ENCODE assay signal across 8 mouse cellular contexts in genomic region chr14:54426689-54427398, GRCm38 (mm10). TPM values are rescaled to one million over a fixed set of nuclear protein-coding genes. Genes with fewer than 3 reads are reported as not detected.
A peak's percentile ranks its signal among the peaks of the same experiment; 100 is the strongest.
DNase-seq lines count a peak whose midpoint lies in the region; ATAC-seq lines count a peak whose summit lies in the region.

TSS of gene Mrpl52 (plus strand) at chr14:54426909.

- intact Hi-C loops in gastrocnemius, postnatal 14 days (cut with DNase I; ENCODE audit: low total_unique reads) = no loop called here

- peak; percentile 87 for DNase-seq in adipocyte (ENCODE audit: low spot score)
- DNase-seq in embryo, embryonic 10 days (ENCODE audit: low spot score) = peak; percentile 95
- peak; percentile 92 for DNase-seq in gastrocnemius, postnatal 14 days
- DNase-seq in induced T-regulatory cell, adult 2 months (ENCODE audit: low read depth) = peak; percentile 89
- DNase-seq in left cerebral cortex, adult 8-10 months (ENCODE audit: low spot score in 2 of 2) = peak; percentile 86 to 88
- DNase-seq in right cerebral cortex, adult 2 months (ENCODE audit: low spot score in 2 of 2) = peak; percentile 89 to 94
- DNase-seq in urinary bladder, postnatal 10 days (ENCODE audit: low spot score) = peak; percentile 71

- peak; percentile 91 for ATAC-seq in megakaryocyte, adult 5-6 weeks (ENCODE audit: poor library complexity, severe bottlenecking)

RNA-seq across cellular contexts. Expression of gene Mrpl52, which starts in this region (rescaled TPM):
- total RNA-seq in gastrocnemius, postnatal 14 days (2021) = 100 to 1,000 TPM; 107 to 116 TPM
- 100 to 1,000 TPM in 2 of 4 experiments, 10 to 100 TPM in 2; 71.6 to 109 (median 87.4) TPM for total RNA-seq in left cerebral cortex, adult 8-10 months (2022)
- 129 and 145 TPM in 2 replicates for total RNA-seq in megakaryocyte, adult 5-6 weeks (2015)
- 71.4 and 81.6 TPM in 2 replicates for total RNA-seq in megakaryocyte, adult 5-6 weeks (2017)

Comparison
In these comparisons a context has a peak if more than half of its experiments do, and no peak if none do; other contexts are left out.
1. Peak in every context shown above with its lines: DNase-seq and ATAC-seq.